Mouse (Mus musculus) midbrain, embryonic 11.5 days (tissue): ENCODE measurements around the gene Srebf1. TPM values are rescaled to one million over a fixed set of nuclear protein-coding genes. Genes with fewer than 3 reads are reported as not detected.

Experiments used
- ATAC-seq: fragments of 200-750 bp; cut with Nextera tagmentation; 2 replicates; pipeline ENCODE4 v1.8.0; 2017; ENCODE audit warnings: moderate TSS enrichment, moderate library complexity; ENCODE audit not compliant: low FRiP score
- DNase-seq: peaks from one replicate; pipeline ENCODE4 v3.0.0; 2015; ENCODE audit warnings: low spot score; ENCODE audit errors: missing footprints
- H3K27ac ChIP-seq: fragments of 300-500 bp; sonication (generic); 2 replicates; pipeline ENCODE4 v1.5.1; 2014; ENCODE audit warnings: low read depth, low read length
- H3K27me3 ChIP-seq: fragments of 300-500 bp; sonication (generic); 2 replicates; pipeline ENCODE4 v1.6.1; 2014; ENCODE audit warnings: mild to moderate bottlenecking, low read length, moderate library complexity, mixed read lengths; ENCODE audit not compliant: control insufficient read depth, insufficient read depth
- H3K36me3 ChIP-seq: fragments of 300-500 bp; sonication (generic); 2 replicates; pipeline ENCODE4 v1.6.1; 2014; ENCODE audit warnings: mild to moderate bottlenecking, low read length, moderate library complexity, mixed read lengths; ENCODE audit not compliant: control insufficient read depth, insufficient read depth
- H3K4me1 ChIP-seq: fragments of 300-500 bp; sonication (generic); 2 replicates; pipeline ENCODE4 v1.6.1; 2014; ENCODE audit warnings: low read length; ENCODE audit not compliant: control insufficient read depth, insufficient read depth
- H3K4me2 ChIP-seq: fragments of 300-500 bp; sonication (generic); 2 replicates; pipeline ENCODE4 v1.6.1; 2014; ENCODE audit warnings: mild to moderate bottlenecking, moderate library complexity
- H3K4me3 ChIP-seq: fragments of 300-500 bp; sonication (generic); 2 replicates; pipeline ENCODE4 v1.5.1; 2014; ENCODE audit warnings: low read depth, low read length
- H3K9ac ChIP-seq: fragments of 300-500 bp; sonication (generic); 2 replicates; pipeline ENCODE4 v1.6.1; 2014; ENCODE audit warnings: low read length
- H3K9me3 ChIP-seq: fragments of 300-500 bp; sonication (generic); 2 replicates; pipeline ENCODE4 v1.6.1; 2016; ENCODE audit warnings: low read length; ENCODE audit not compliant: control insufficient read depth
- WGBS: fragments of 180-500 bp; shearing (Covaris S2); extraction: QIAGEN DNeasy Blood & Tissue Kit; methylation state at CpG from one replicate; pipeline ENCODE4 v1.1.7; 2014; 5-methylcytosine and 5-hydroxymethylcytosine counted together
- polyA plus RNA-seq: library from polyadenylated mRNA; unstranded; fragments of >200 nt; fragmentation: Nextera tagmentation; extraction: Ambion mirVana; gene quantifications from 2 replicates; pipeline ENCODE4 v1.2.1, GENCODE M21; 2014

The Srebf1 gene
- polyA plus RNA-seq, 1 experiment from 2014 or later = 41.1 TPM

DNA sequence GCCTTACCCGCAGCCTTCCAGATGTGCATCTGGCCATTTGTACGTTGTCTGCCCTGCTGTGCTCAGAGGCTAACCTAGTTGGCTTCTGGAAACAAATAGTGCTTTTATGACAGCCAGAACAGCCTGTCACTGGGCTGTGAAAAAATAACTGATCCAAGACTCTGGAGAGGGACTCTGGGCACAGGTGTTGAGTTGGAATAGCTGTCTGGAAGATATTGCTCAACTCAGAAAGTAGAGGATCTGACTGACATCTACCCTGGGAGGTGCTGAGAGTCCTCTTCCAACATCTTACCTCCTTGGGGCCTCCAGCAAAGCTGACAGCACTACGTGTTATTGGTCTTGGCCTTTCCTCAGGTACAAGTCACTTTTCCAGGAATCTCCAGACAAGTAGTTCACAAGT lies 33.3 kb upstream of the Srebf1 start:
- Histone ChIP-seq H3K9me3 (no peaks in the 10 kb centered on the region), H3K4me1 (no peaks in the 10 kb centered on the region), H3K27me3 (no peaks in the 10 kb centered on the region), H3K4me2 (no peak overlapping the region), H3K27ac (no peak overlapping the region), H3K4me3 (no peak overlapping the region), H3K36me3 (no peaks in the 10 kb centered on the region), H3K9ac (no peak overlapping the region)
- 92% methylated on average over 3 of the region's 3 CpGs for WGBS
- no peak for ATAC-seq
- DNase-seq = no peak

- H3K4me2 ChIP-seq = no peak overlapping the region
- H3K27ac ChIP-seq = no peak overlapping the region
- no peaks in the 10 kb centered on the region for H3K36me3 ChIP-seq
- H3K9me3 ChIP-seq = no peaks in the 10 kb centered on the region
- H3K9ac ChIP-seq = no peak overlapping the region
- H3K27me3 ChIP-seq = no peaks in the 10 kb centered on the region
- ATAC-seq (no peak), DNase-seq (no peak)
- no peak overlapping the region for H3K4me3 ChIP-seq
- 67% methylated on average over 3 of the region's 3 CpGs for WGBS
- H3K4me1 ChIP-seq = no peaks in the 10 kb centered on the region
Observed at GRCm38 (mm10) chr11:60255181-60255580, 32.8 kb upstream of the Srebf1 start.

- no peak for DNase-seq
- no peaks in the 10 kb centered on the region for H3K36me3 ChIP-seq
- H3K4me3 ChIP-seq = no peak overlapping the region
- H3K4me1 ChIP-seq = no peaks in the 10 kb centered on the region
- H3K4me2 ChIP-seq = no peak overlapping the region
- no peaks in the 10 kb centered on the region for H3K27me3 ChIP-seq
- WGBS = 79% methylated on average over 5 of the region's 5 CpGs
- ATAC-seq = no peak
- H3K9ac ChIP-seq = no peak overlapping the region
- no peak overlapping the region for H3K27ac ChIP-seq
- H3K9me3 ChIP-seq = no peaks in the 10 kb centered on the region
Observed at GRCm38 (mm10) chr11:60254308-60254707, 31.9 kb upstream of the Srebf1 start.

DNA sequence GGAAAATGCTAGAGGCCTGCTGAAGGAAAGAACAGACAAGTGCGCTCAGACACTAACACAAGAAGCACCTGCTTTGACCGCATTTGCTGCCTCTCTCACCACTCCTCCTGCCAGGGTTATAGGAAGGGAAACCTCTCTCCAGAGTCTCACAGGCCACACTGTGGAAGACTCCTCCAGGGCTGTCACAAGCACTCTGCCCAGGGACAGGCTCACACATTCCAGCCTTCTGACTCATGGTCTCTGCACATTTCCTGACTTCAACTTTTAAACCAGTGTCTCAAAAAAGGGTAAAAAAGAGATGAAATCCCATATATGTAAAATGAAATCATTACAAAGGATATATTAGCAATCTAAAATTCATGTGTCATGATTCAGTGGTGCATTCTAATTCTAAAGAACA lies 31.2 kb upstream of the Srebf1 start:
- no peaks in the 10 kb centered on the region for H3K36me3 ChIP-seq
- DNase-seq (no peak), ATAC-seq (no peak)

GRCm38 (mm10) chr11:60250971-60251643 lies 28.7 kb upstream of the Srebf1 start:
- H3K4me1 ChIP-seq = peaks cover 8% of the 10 kb centered on the region
- H3K27me3 ChIP-seq = no peaks in the 10 kb centered on the region
- DNase-seq (peak; percentile 94), ATAC-seq (no peak)
- no peaks in the 10 kb centered on the region for H3K9me3 ChIP-seq
- no peak overlapping the region for H3K27ac ChIP-seq
- H3K36me3 ChIP-seq = no peaks in the 10 kb centered on the region
- no peak overlapping the region for H3K9ac ChIP-seq
- no peak overlapping the region for H3K4me3 ChIP-seq
- WGBS = 58% methylated on average over 6 of the region's 6 CpGs
- no peak overlapping the region for H3K4me2 ChIP-seq

More for the DNA sequence above, 31.2 kb upstream of the Srebf1 start:
- WGBS = 97% methylated on average over 2 of the region's 2 CpGs
- Histone ChIP-seq H3K4me3 (no peak overlapping the region), H3K27me3 (no peaks in the 10 kb centered on the region), H3K4me2 (no peak overlapping the region), H3K9me3 (no peaks in the 10 kb centered on the region), H3K27ac (no peak overlapping the region), H3K9ac (no peak overlapping the region), H3K4me1 (peaks cover 4% of the 10 kb centered on the region)

DNA sequence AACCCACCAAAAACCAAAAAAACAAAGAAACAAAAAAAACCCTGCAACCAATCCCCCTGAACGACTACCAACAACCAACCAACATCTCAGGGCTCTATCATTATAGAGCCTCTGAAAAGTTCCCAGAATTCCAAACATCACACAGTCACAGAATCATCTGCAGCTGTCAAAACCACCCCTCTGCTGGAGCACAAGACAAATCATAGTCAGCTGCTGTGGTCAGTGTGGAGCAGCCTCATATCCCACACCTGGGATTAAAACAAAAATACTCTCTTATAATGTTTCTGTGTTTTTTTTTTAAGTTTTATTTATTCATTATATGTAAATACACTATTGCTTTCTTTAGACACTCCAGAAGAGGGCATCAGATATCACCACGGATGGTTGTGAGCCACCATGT lies 27.5 kb upstream of the Srebf1 start:
- no peaks in the 10 kb centered on the region for H3K9me3 ChIP-seq
- no peaks in the 10 kb centered on the region for H3K36me3 ChIP-seq
- no peak overlapping the region for H3K9ac ChIP-seq
- H3K27me3 ChIP-seq = no peaks in the 10 kb centered on the region
- no peak overlapping the region for H3K4me3 ChIP-seq
- peaks cover 8% of the 10 kb centered on the region for H3K4me1 ChIP-seq
- H3K4me2 ChIP-seq = no peak overlapping the region
- ATAC-seq (no peak), DNase-seq (no peak)
- 71% methylated on average over 2 of the region's 2 CpGs for WGBS
- no peak overlapping the region for H3K27ac ChIP-seq

DNA sequence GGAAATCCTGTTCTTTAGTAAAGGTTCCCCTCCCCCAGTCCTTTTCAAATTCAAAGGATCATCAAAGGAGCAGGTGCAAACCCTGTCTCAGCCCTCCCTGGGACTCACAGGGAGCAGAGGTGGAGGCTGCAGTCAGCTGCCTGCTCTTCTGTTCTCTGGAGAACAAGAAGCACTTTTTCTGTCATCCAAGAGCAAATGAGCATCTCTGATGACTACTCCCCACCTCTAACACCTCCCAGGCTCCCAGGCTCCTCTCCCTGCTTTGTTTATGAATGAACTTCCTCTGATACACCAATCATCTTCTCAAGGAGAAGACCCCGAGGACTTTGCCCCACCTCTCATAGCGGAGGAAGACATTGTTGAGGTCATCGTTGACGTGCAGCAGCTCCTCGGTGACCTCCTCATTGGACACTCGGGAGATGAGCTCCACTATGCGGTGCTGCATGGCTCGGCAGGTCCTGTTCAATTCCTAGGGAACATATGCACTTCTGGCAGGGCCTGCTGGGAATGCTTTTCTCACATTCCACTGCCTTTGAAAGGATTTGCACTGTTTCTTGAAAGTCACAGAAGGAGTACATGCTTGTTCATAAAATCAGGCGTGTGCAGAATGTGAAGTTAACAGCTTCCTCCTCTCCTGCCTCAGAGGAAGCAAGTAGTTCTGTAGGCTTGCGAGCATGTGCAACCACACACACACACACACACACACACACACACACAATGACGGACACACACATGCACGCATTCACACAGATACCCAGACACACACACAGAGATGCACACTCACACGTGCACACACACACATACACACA lies 26.4 kb upstream of the Srebf1 start:
- ATAC-seq (no peak), DNase-seq (no peak)
- no peak overlapping the region for H3K4me3 ChIP-seq
- H3K9ac ChIP-seq = no peak overlapping the region
- H3K9me3 ChIP-seq = no peaks in the 10 kb centered on the region
- WGBS = 53% methylated on average over 13 of the region's 13 CpGs
- no peaks in the 10 kb centered on the region for H3K27me3 ChIP-seq
- peaks cover 8% of the 10 kb centered on the region for H3K4me1 ChIP-seq
- no peak overlapping the region for H3K4me2 ChIP-seq
- peak overlapping the region; percentile 1; the same call in 1 of the 2 replicates for H3K27ac ChIP-seq
- H3K36me3 ChIP-seq = no peaks in the 10 kb centered on the region

- DNase-seq = no peak
- H3K4me2 ChIP-seq = no peak overlapping the region
- whole genome bisulfite sequencing = 62% methylated on average over 5 of the region's 5 CpGs
- H3K4me1 ChIP-seq = peaks cover 8% of the 10 kb centered on the region
- no peak overlapping the region for H3K4me3 ChIP-seq
- ATAC-seq = no peak
- no peak overlapping the region for H3K9ac ChIP-seq
- H3K9me3 ChIP-seq = no peaks in the 10 kb centered on the region
- no peaks in the 10 kb centered on the region for H3K36me3 ChIP-seq
- H3K27me3 ChIP-seq = no peaks in the 10 kb centered on the region
- H3K27ac ChIP-seq = peak overlapping the region; percentile 1; the same call in 1 of the 2 replicates
Observed at GRCm38 (mm10) chr11:60247753-60248550, 25.6 kb upstream of the Srebf1 start.

DNA sequence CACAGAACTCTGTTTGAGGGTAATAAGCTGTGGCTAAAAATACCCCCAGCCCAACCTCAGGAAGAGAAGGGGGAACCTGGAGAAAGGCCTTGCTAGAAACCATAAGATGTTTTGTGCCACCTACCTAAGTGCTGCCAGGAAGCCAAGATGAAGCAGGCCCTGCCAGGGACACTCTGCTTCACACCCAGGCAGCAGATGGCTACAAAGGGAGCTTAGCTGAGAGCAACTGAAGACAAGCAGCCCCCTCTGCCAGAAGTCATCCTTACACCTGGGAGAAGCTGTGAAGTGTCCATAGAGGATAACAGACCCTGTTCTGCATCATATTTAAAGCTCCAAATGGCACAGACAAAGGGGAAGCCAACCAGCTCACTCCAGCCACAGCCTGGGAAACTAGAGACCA lies 23.7 kb upstream of the Srebf1 start:
- no peaks in the 10 kb centered on the region for H3K36me3 ChIP-seq
- no peaks in the 10 kb centered on the region for H3K9me3 ChIP-seq
- H3K9ac ChIP-seq = no peak overlapping the region
- no peak overlapping the region for H3K4me3 ChIP-seq
- DNase-seq = no peak
- no peak for ATAC-seq
- no peaks in the 10 kb centered on the region for H3K27me3 ChIP-seq
- peaks cover 8% of the 10 kb centered on the region for H3K4me1 ChIP-seq
- H3K4me2 ChIP-seq = no peak overlapping the region
- no peak overlapping the region for H3K27ac ChIP-seq
